Mouse (Mus musculus) kidney, adult 2 months (tissue): ENCODE measurements around the gene Dpp7. TPM values are rescaled to one million over a fixed set of nuclear protein-coding genes. Genes with fewer than 3 reads are reported as not detected.
A peak's percentile ranks its signal among the peaks of the same experiment; 100 is the strongest.

Source experiments
- DNase-seq: peaks from one replicate; pipeline ENCODE4 v3.0.0; 2021
- H3K27ac ChIP-seq: fragments of 200-500 bp; 2 replicates; pipeline ENCODE4 v1.5.1; 2012; ENCODE audit warnings: low read depth, low read length, control low read depth, inconsistent platforms; ENCODE audit not compliant: insufficient read depth
- H3K27me3 ChIP-seq: fragments of 200-500 bp; replicated peaks from 2 replicates; pipeline ENCODE4 v1.6.1; 2012; ENCODE audit warnings: mild to moderate bottlenecking, moderate library complexity, low read length, inconsistent platforms; ENCODE audit not compliant: control insufficient read depth, insufficient read depth
- H3K36me3 ChIP-seq: fragments of 200-500 bp; 2 replicates; pipeline ENCODE4 v1.6.1; 2012; ENCODE audit warnings: mild to moderate bottlenecking, moderate library complexity, low read length, inconsistent platforms; ENCODE audit not compliant: control insufficient read depth, insufficient read depth
- H3K4me1 ChIP-seq: fragments of 200-500 bp; 2 replicates; pipeline ENCODE4 v1.6.1; 2011; ENCODE audit warnings: low read length; ENCODE audit not compliant: control insufficient read depth, insufficient read depth
- H3K4me3 ChIP-seq: fragments of 200-500 bp; 2 replicates; pipeline ENCODE4 v1.5.1; 2011; ENCODE audit warnings: mild to moderate bottlenecking, low read depth, low read length, control low read depth; ENCODE audit not compliant: insufficient read depth
- CTCF ChIP-seq: fragments of 200-500 bp; conservative IDR thresholded peaks from 2 replicates; pipeline ENCODE4 v1.5.1; 2011; ENCODE audit warnings: low read depth, mild to moderate bottlenecking, control low read depth, low read length, moderate library complexity, mixed read lengths; ENCODE audit not compliant: insufficient read depth, insufficient read length
- POLR2A ChIP-seq: fragments of 200-500 bp; IDR thresholded peaks from one replicate; pipeline ENCODE4 v1.6.1; 2011; ENCODE audit warnings: low read depth, low read length, control low read depth
- WGBS: fragments of 180-500 bp; shearing (Covaris S2); methylation state at CpG from one replicate; pipeline ENCODE4 v1.1.7; 2018; 5-methylcytosine and 5-hydroxymethylcytosine counted together
- polyA plus RNA-seq: library from polyadenylated mRNA; depleted of rRNA; stranded (reverse); fragments of >200 nt; gene quantifications from 2 replicates; pipeline ENCODE4 v1.2.3, GENCODE M21; 2012

Gene Dpp7
- polyA plus RNA-seq, 1 experiment: 167 TPM

DNA sequence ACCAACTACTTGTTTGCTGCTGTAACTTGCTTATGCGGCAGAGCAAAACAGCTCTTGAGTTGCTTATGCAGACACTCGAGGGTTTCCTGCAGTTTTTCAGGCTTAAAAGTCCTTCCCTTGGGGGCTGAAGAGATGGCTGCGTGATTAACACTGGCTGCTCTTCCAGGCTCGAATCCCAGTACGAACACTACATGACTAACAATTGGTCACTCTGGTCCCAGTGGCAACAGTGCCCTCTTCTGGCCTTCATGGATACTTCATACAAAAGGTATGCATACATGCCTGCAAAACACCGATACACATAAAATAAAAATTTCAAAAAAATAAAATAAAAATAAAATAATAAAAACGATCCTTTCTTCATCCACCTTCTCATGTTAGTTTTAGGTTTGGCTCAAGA is 27.7 kb downstream of the Dpp7 start:
- Histone ChIP-seq H3K4me1 (peaks cover 10% of the 10 kb centered on the region; the same call in 1 of the 2 replicates), H3K27me3 (no peaks in the 10 kb centered on the region), H3K36me3 (no peaks in the 10 kb centered on the region), H3K27ac (no peak overlapping the region), H3K4me3 (no peak overlapping the region)
- TF ChIP-seq CTCF: peak; percentile 65
- no peak for TF ChIP-seq POLR2A
- DNase-seq: peak; percentile 62
- WGBS: 35% methylated on average over 7 of the region's 7 CpGs

DNA sequence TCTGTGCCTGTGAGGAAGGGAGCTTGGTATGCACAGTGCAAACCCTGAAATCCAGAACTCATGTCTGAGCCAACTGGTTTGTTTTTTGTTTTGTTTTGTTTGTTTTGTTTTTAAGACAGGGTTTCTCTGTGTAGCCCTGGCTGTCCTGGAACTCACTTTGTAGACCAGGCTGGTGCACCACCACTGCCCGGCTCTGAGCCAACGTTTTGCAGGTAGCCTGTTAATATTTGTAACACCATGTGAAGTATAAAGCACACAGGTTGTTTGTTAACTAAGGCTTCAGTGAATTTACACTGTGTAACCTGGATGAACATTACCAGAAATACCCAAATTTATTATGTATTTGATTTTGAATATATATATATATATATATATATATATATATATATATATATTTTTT is 30.1 kb downstream of the Dpp7 start:
- no peak overlapping the region for H3K27ac ChIP-seq
- WGBS: 53% methylated on average over 2 of the region's 2 CpGs
- H3K36me3 ChIP-seq: no peaks in the 10 kb centered on the region
- H3K4me3 ChIP-seq: no peak overlapping the region
- peak; percentile 69 for DNase-seq
- no peaks in the 10 kb centered on the region for H3K27me3 ChIP-seq
- TF ChIP-seq POLR2A (no peak), CTCF (no peak)
- H3K4me1 ChIP-seq: no peaks in the 10 kb centered on the region

DNA sequence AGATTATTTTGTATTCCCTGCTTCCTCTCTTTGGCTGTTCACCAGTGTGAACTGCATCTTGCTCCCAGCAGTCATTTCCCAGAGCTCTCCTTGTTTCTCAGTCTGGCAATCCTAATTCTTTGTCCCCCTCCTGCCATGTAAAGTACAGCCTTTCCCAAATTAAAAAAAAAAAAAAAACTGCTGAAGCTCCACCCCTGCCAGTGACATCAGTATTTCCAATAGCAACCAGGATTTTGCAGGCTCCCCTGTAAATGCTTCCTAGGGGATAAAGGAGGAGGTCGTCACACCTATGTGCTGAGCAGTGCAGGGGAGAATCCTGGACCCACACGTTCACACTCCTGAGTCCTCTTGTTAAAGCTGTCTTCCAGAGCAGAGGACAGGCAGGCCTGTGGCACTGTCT is 36.1 kb downstream of the Dpp7 start:
- DNase-seq: no peak
- no peaks in the 10 kb centered on the region for H3K36me3 ChIP-seq
- no peak for TF ChIP-seq POLR2A
- no peak for TF ChIP-seq CTCF
- no peak overlapping the region for H3K27ac ChIP-seq
- no peak overlapping the region for H3K4me3 ChIP-seq
- WGBS: 27% methylated on average over 2 of the region's 2 CpGs
- H3K27me3 ChIP-seq: no peaks in the 10 kb centered on the region
- no peaks in the 10 kb centered on the region for H3K4me1 ChIP-seq

DNA sequence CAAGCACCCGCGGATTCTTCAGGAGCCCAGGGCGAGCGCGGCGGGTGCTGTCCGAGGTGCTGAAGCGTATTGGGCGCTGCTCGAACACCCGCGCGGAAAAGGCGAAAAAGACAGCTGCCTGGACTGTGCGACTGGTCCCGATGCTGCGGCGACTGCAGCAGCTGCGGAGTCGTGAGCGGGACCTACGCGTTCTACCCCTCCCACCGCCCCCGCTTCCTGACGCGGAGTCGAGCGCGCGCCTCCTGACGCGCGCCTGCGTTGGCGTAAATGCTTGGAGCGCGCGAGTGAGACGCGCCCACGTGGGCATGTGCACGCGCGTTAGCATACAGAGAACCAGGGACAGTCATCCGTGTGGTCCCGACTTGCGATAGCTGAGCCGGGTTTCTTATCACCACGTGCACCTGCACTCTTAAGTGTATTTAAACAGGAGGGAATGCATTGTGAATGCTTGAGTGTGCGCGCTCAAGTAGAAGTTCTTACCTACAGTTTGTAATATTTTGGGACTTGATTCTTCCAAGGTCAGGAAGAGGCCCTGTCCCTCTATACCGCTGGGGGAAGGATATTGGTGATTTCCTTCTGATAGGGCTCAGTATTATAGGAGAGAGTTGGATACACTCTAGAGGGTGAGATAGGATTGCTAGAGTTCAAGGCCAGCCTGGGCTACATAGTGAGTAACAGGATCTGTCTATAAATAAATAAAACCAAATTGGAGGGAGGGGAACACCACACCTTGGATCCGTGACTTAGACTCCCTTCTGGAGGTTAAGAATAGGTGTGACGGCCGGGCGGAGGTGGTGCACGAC is 37.0 kb downstream of the Dpp7 start, which contains the start of gene Grin1:
Grin1 (minus strand) TSS at position 217 of the 803 bp plus-strand sequence.
- Histone ChIP-seq H3K36me3 (no peaks in the 10 kb centered on the region), H3K27me3 (no peaks in the 10 kb centered on the region), H3K4me1 (no peaks in the 10 kb centered on the region), H3K27ac (no peak within 1 kb of the TSS), H3K4me3 (no peak within 1 kb of the TSS)
- WGBS: 10% methylated on average over 58 of the region's 58 CpGs
- DNase-seq: peak; percentile 51
- TF ChIP-seq CTCF: no peak

DNA sequence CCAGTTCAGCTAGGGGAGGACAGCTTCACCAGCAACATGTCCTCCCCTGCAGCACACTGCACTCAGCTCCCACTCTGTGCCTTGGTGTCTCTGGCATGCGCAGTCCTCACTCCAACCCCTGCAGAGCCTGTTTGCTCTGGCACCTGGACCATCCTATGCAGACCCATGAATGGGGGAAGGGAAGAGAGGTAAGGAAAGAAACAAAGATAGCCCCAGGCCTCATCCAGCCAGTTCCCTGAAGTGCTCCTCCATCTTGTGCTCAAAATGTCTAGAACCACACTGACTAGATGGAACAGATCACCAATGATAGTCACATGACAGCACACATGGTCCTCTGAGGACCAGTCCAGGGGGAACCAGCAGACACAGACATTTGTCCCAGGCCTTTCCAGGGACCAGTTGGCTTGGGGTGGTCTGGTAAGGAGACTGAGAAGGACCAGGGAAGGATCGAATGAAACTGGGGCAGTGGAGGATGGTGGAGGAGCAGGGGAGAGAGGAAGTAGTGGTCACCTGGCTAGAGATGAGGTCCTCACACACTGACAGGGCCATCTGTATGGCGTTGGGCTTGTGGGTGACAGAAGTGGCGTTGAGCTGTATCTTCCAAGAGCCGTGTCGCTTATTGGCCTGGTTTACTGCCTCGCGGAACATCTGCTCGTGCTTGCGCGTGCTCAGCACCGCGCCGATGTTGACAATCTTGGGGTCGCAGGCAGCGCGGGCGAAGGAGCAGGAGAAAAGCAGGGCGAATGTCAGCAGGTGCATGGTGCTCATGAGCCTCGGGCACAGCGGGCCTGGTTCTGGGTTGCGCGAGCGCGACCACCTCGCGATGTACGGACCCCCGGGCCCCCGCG is 37.8 kb downstream of the Dpp7 start:
- H3K4me1 ChIP-seq: no peaks in the 10 kb centered on the region
- no peak overlapping the region for H3K4me3 ChIP-seq
- no peaks in the 10 kb centered on the region for H3K36me3 ChIP-seq
- no peak for DNase-seq
- H3K27ac ChIP-seq: no peak overlapping the region
- no peak for TF ChIP-seq CTCF
- no peak for TF ChIP-seq POLR2A
- no peaks in the 10 kb centered on the region for H3K27me3 ChIP-seq
- WGBS: 6% methylated on average over 31 of the region's 31 CpGs

DNA sequence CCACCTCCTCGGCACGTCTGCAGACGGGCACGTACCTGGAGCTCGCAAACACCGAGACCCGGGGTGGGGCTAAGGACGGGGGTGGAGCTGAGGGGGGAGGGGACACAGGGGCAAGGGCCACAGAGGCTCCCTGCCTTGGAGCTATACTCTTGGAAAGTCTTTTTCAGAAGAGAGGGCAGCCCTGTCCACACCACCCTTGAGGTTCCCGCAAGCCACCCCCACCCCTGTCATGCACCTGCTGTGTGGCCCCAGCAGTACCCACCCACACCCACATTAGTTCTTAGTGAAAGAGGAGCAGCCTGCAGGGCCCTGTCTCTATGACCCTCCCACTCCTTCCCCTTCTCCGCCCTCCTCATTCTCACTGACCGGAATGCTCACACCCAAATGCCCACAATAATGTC is 44.7 kb downstream of the Dpp7 start:
- TF ChIP-seq POLR2A (no peak), CTCF (no peak)
- Histone ChIP-seq H3K4me3 (no peak overlapping the region), H3K27me3 (0 out of 2 replicates have a peak, but pooled peaks cover 4% of the 10 kb centered on the region)

DNA sequence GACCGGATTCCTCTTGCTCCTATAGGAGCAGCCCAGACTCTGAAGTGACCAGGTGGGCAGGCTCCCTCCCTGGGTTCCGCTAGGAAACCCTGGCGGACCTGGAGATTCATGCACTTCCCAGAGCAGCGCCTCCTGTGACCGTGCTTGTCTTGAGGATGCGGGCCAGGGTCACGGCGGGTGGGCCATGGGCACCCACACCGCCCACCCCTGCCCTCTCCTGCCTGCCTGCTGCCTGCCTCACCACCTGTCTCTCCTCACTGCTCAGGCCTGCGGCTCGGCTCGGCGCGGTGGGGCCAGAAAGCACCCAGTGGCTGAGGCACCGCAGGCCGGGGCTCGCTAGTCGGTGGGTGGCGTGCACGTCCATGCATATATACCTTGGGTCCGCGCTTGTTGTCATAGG is 45.2 kb downstream of the Dpp7 start:
- H3K27me3 ChIP-seq: 0 out of 2 replicates have a peak, but pooled peaks cover 4% of the 10 kb centered on the region
- H3K27ac ChIP-seq: no peak overlapping the region
- DNase-seq: no peak
- TF ChIP-seq CTCF (no peak), POLR2A (no peak)
- H3K4me1 ChIP-seq: no peaks in the 10 kb centered on the region
- H3K36me3 ChIP-seq: no peaks in the 10 kb centered on the region
- 3% methylated on average over 22 of the region's 22 CpGs for WGBS
- H3K4me3 ChIP-seq: no peak overlapping the region

More for the DNA sequence above, 44.7 kb downstream of the Dpp7 start:
- no peak overlapping the region for H3K27ac ChIP-seq
- 5% methylated on average over 11 of the region's 11 CpGs for WGBS
- no peaks in the 10 kb centered on the region for H3K4me1 ChIP-seq
- no peak for DNase-seq
- no peaks in the 10 kb centered on the region for H3K36me3 ChIP-seq
